Mouse (Mus musculus): Measurements from ENCODE around the gene E130114P18Rik. TPM values are rescaled to one million over a fixed set of nuclear protein-coding genes. Genes with fewer than 3 reads are reported as not detected.

E130114P18Rik gene
- total RNA-seq, 2 experiments from 2014 or later = 6.6 to 6.9 TPM

GRCm38 (mm10) chr4:97675741-97676578 is 101.9 kb downstream of the E130114P18Rik start:
- peak in 1 of 2 experiments; percentile 42 for DNase-seq (ENCODE audit: low spot score in 2 of 2)
- intact Hi-C loops (cut with DNase I) = no loop called here

GRCm38 (mm10) chr4:97673854-97674510 is 103.9 kb downstream of the E130114P18Rik start:
- intact Hi-C loops (cut with DNase I) = loop anchor here (5.0 kb wide), 1 partner anchor 73 kb away; no protein-coding TSS in a partner anchor
- DNase-seq (ENCODE audit: low spot score in 2 of 2) = no peak

- no peak for DNase-seq (ENCODE audit: low spot score in 2 of 2)
- intact Hi-C loops (cut with DNase I) = loop anchor here (5.0 kb wide), 1 partner anchor 75 kb away; no protein-coding TSS in a partner anchor
These were observed 105.4 kb downstream of the E130114P18Rik start for GRCm38 (mm10) chr4:97672501-97672900.

GRCm38 (mm10) chr4:97671911-97672310 is 106.0 kb downstream of the E130114P18Rik start:
- DNase-seq (ENCODE audit: low spot score in 2 of 2) = no peak
- intact Hi-C loops (cut with DNase I) = loop anchor here (5.0 kb wide), 1 partner anchor 75 kb away; no protein-coding TSS in a partner anchor

GRCm38 (mm10) chr4:97670418-97670817 is 107.5 kb downstream of the E130114P18Rik start:
- no peak for DNase-seq (ENCODE audit: low spot score in 2 of 2)
- intact Hi-C loops (cut with DNase I) = loop anchor here (5.0 kb wide), 1 partner anchor 77 kb away; no protein-coding TSS in a partner anchor

GRCm38 (mm10) chr4:97669808-97670207 is 108.1 kb downstream of the E130114P18Rik start:
- no peak for DNase-seq (ENCODE audit: low spot score in 2 of 2)
- intact Hi-C loops (cut with DNase I) = loop anchor here (5.0 kb wide), 1 partner anchor 77 kb away; no protein-coding TSS in a partner anchor

GRCm38 (mm10) chr4:97665428-97665755 is 112.5 kb downstream of the E130114P18Rik start:
- no peak for DNase-seq (ENCODE audit: low spot score in 2 of 2)
- intact Hi-C loops (cut with DNase I) = no loop called here

GRCm38 (mm10) chr4:97664738-97665427 is 113.0 kb downstream of the E130114P18Rik start:
- DNase-seq (ENCODE audit: low spot score in 2 of 2) = no peak
- intact Hi-C loops (cut with DNase I) = no loop called here

GRCm38 (mm10) chr4:97663922-97664321 is 114.0 kb downstream of the E130114P18Rik start:
- no peak for DNase-seq (ENCODE audit: low spot score in 2 of 2)
- intact Hi-C loops (cut with DNase I) = no loop called here

GRCm38 (mm10) chr4:97662841-97663240 is 115.0 kb downstream of the E130114P18Rik start:
- intact Hi-C loops (cut with DNase I) = no loop called here

GRCm38 (mm10) chr4:97661611-97662273 is 116.1 kb downstream of the E130114P18Rik start:
- intact Hi-C loops (cut with DNase I) = no loop called here
- no peak for DNase-seq (ENCODE audit: low spot score in 2 of 2)

More at GRCm38 (mm10) chr4:97662841-97663240, 115.0 kb downstream of the E130114P18Rik start:
- DNase-seq (ENCODE audit: low spot score in 2 of 2) = no peak

GRCm38 (mm10) chr4:97657586-97657985 is 120.3 kb downstream of the E130114P18Rik start:
- intact Hi-C loops (cut with DNase I) = no loop called here
- no peak for DNase-seq (ENCODE audit: low spot score in 2 of 2)

- intact Hi-C loops (cut with DNase I) = no loop called here
- no peak for DNase-seq (ENCODE audit: low spot score in 2 of 2)
These were observed 128.3 kb downstream of the E130114P18Rik start for GRCm38 (mm10) chr4:97649626-97650015.

GRCm38 (mm10) chr4:97648825-97649625 is 128.9 kb downstream of the E130114P18Rik start:
- intact Hi-C loops (cut with DNase I) = no loop called here
- peak; percentile 74 to 92 for DNase-seq (ENCODE audit: low spot score in 2 of 2)

GRCm38 (mm10) chr4:97648436-97648707 is 129.5 kb downstream of the E130114P18Rik start:
- intact Hi-C loops (cut with DNase I) = no loop called here
- DNase-seq (ENCODE audit: low spot score in 2 of 2) = no peak

GRCm38 (mm10) chr4:97647700-97648435 is 130.0 kb downstream of the E130114P18Rik start:
- intact Hi-C loops (cut with DNase I) = no loop called here
- DNase-seq (ENCODE audit: low spot score in 2 of 2) = peak; percentile 32 to 36

- intact Hi-C loops (cut with DNase I) = no loop called here
- no peak for DNase-seq (ENCODE audit: low spot score in 2 of 2)
These were observed 130.6 kb downstream of the E130114P18Rik start for GRCm38 (mm10) chr4:97647236-97647635.

GRCm38 (mm10) chr4:97640385-97640784 is 137.5 kb downstream of the E130114P18Rik start:
- no peak for DNase-seq (ENCODE audit: low spot score in 2 of 2)
- intact Hi-C loops (cut with DNase I) = no loop called here

All from left cerebral cortex, postnatal 14 days (tissue).